Mouse (Mus musculus): Measurements from ENCODE around the gene Baiap2. TPM values are rescaled to one million over a fixed set of nuclear protein-coding genes. Genes with fewer than 3 reads are reported as not detected.

Gene Baiap2
- polyA plus RNA-seq, 1 experiment from 2014 or later: 36.5 TPM

DNA sequence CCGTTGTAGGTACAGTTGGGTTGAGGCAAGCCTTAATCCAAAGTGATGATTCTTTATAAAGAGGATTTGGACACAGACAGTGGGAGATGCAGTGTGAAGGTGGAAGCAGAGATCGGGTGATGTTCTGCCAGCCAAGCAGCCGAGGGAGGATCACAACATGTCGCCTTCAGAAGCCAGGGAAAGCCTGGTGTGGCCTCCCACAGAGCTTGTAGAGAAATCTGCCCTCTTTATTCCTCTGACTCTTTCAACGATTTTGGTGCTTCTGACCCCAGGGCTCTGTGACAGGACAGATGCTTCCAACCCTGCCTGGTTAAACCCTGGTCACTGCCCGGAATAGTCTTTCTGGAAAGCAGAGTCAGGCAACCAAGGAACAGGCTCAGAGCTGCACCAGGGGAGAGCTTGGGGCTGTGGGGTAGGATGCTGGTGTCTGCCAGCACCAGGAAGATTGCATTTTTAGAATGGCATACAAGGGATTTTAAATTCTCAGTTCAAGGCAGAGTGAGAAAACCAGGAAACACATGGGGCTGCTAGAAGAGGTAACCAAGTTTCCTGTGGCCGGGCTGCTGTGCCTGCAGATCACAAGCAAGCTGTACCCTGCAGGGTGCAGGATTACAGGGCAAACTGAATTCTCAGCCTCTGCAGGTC, 35.4 kb upstream of the Baiap2 start:
- Histone ChIP-seq H3K4me2 (ENCODE audit: low read length) (no peak overlapping the region), H3K4me3 (replicated peaks; ENCODE audit: low read length) (no peak overlapping the region), H3K4me1 (replicated peaks; ENCODE audit: control insufficient read depth, insufficient read depth, low read length) (peaks cover 6% of the 10 kb centered on the region; the same call in 1 of the 2 replicates), H3K27ac (ENCODE audit: low read length) (no peak overlapping the region), H3K9me3 (ENCODE audit: control insufficient read depth, low read length) (no peaks in the 10 kb centered on the region), H3K9ac (replicated peaks; ENCODE audit: low read depth, low read length) (no peak overlapping the region), H3K27me3 (replicated peaks; ENCODE audit: control insufficient read depth, insufficient read depth, low read length) (no peaks in the 10 kb centered on the region), H3K36me3 (ENCODE audit: control insufficient read depth, insufficient read depth) (no peaks in the 10 kb centered on the region)
- 28% methylated on average over 7 of the region's 7 CpGs for WGBS
- ATAC-seq: no peak

- Histone ChIP-seq H3K9me3 (ENCODE audit: control insufficient read depth, low read length) (no peaks in the 10 kb centered on the region), H3K9ac (replicated peaks; ENCODE audit: low read depth, low read length) (no peak overlapping the region), H3K27ac (ENCODE audit: low read length) (no peak overlapping the region), H3K4me3 (replicated peaks; ENCODE audit: low read length) (no peak overlapping the region), H3K4me2 (ENCODE audit: low read length) (no peak overlapping the region), H3K4me1 (replicated peaks; ENCODE audit: control insufficient read depth, insufficient read depth, low read length) (peaks cover 8% of the 10 kb centered on the region), H3K36me3 (ENCODE audit: control insufficient read depth, insufficient read depth) (no peaks in the 10 kb centered on the region), H3K27me3 (replicated peaks; ENCODE audit: control insufficient read depth, insufficient read depth, low read length) (no peaks in the 10 kb centered on the region)
- WGBS: 47% methylated on average over 7 of the region's 7 CpGs
- ATAC-seq: no peak
These were observed 34.9 kb upstream of the Baiap2 start for GRCm38 (mm10) chr11:119907711-119908110.

DNA sequence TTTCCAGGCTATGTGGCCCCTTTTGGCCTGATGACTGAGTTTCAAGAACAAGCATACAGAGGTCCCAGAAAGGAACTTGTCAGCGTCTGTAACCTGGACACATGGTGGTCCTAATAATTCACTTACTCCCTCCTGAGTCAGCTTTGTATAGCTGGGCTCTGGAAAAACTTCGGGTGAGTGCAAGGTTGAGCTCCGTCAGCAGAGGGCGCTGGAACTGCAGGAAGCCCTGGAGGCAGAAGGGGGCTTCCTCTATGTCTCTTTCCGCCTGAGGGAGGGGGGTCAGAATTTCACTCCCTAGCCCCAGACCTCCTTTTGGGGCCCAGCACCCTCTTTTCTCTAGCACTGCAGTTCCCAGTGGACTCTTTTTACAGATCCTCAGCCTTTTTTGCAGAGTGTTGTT, 33.1 kb upstream of the Baiap2 start:
- no peak for ATAC-seq
- Histone ChIP-seq H3K4me3 (replicated peaks; ENCODE audit: low read length) (no peak overlapping the region), H3K4me2 (ENCODE audit: low read length) (no peak overlapping the region), H3K27me3 (replicated peaks; ENCODE audit: control insufficient read depth, insufficient read depth, low read length) (no peaks in the 10 kb centered on the region), H3K9ac (replicated peaks; ENCODE audit: low read depth, low read length) (no peak overlapping the region), H3K9me3 (ENCODE audit: control insufficient read depth, low read length) (no peaks in the 10 kb centered on the region), H3K4me1 (replicated peaks; ENCODE audit: control insufficient read depth, insufficient read depth, low read length) (peaks cover 19% of the 10 kb centered on the region), H3K27ac (ENCODE audit: low read length) (no peak overlapping the region), H3K36me3 (ENCODE audit: control insufficient read depth, insufficient read depth) (no peaks in the 10 kb centered on the region)
- 0% methylated on average over 5 of the region's 5 CpGs for WGBS

DNA sequence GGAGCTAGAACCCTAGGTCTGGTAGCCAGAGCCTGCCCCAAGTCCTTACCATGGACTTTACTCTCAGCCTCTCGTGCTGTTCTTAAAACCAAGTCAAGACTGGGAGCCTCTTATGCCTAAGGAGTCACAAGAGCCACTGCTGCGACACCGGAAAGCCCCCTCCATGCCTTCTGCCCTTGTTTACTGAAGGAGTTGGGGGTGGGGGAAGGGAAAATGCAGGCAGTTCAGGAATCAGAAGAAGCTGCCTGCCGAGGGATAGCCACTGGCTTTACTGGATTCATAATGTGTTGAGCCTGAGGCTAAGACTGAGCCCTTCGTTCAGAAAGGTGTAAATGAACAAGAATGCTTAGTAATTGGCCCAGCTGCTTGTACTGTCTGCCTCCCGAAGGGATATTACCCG, 29.7 kb upstream of the Baiap2 start:
- no peak; the same call in 1 of the 2 replicates for ATAC-seq
- 5% methylated on average over 7 of the region's 7 CpGs for WGBS
- no peaks in the 10 kb centered on the region for H3K27me3 ChIP-seq (replicated peaks; ENCODE audit: control insufficient read depth, insufficient read depth, low read length)

GRCm38 (mm10) chr11:119913291-119913934, 29.1 kb upstream of the Baiap2 start, which contains the start of gene Chmp6:
Gene Chmp6, plus strand, starts transcription at chr11:119913441.
- Histone ChIP-seq H3K4me2 (ENCODE audit: low read length) (peak within 1 kb of the TSS; percentile 91), H3K36me3 (ENCODE audit: control insufficient read depth, insufficient read depth) (peaks cover 9% of the 10 kb centered on the region), H3K4me1 (replicated peaks; ENCODE audit: control insufficient read depth, insufficient read depth, low read length) (peaks cover 33% of the 10 kb centered on the region), H3K4me3 (replicated peaks; ENCODE audit: low read length) (peak within 1 kb of the TSS; percentile 95), H3K27me3 (replicated peaks; ENCODE audit: control insufficient read depth, insufficient read depth, low read length) (no peaks in the 10 kb centered on the region), H3K9me3 (ENCODE audit: control insufficient read depth, low read length) (no peaks in the 10 kb centered on the region), H3K9ac (replicated peaks; ENCODE audit: low read depth, low read length) (peak within 1 kb of the TSS; percentile 93), H3K27ac (ENCODE audit: low read length) (peak within 1 kb of the TSS; percentile 58)
- peak; percentile 74 for ATAC-seq
- under 1% methylated on average over 48 of the region's 48 CpGs for WGBS

More for the DNA sequence above, 29.7 kb upstream of the Baiap2 start:
- H3K4me3 ChIP-seq (replicated peaks; ENCODE audit: low read length): peak overlapping the region; percentile 95
- peak overlapping the region; percentile 50; the same call in 1 of the 2 replicates for H3K27ac ChIP-seq (ENCODE audit: low read length)
- H3K4me1 ChIP-seq (replicated peaks; ENCODE audit: control insufficient read depth, insufficient read depth, low read length): peaks cover 33% of the 10 kb centered on the region
- H3K4me2 ChIP-seq (ENCODE audit: low read length): peak overlapping the region; percentile 91
- H3K9ac ChIP-seq (replicated peaks; ENCODE audit: low read depth, low read length): peak overlapping the region; percentile 93
- no peaks in the 10 kb centered on the region for H3K9me3 ChIP-seq (ENCODE audit: control insufficient read depth, low read length)
- peaks cover 6% of the 10 kb centered on the region for H3K36me3 ChIP-seq (ENCODE audit: control insufficient read depth, insufficient read depth)

DNA sequence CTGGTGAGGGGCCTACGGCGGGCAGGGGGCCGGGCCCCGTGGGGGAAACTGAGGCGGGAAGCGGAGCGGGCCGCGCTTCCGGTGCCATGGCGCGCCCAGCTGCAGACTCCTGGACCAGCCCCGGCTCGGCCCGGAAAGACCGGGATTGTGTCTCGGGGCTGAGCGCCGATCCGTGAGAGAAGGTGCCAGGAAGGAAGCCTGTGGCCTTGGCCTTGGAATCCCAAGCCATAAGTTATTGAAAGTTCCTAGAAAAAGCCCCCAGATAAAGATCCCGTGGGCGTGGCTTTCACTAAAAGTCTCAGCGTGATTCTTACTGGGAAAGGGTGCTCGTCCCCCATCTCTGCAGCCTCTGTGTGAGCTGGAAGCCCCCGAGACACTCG, 28.6 kb upstream of the Baiap2 start:
- WGBS: under 1% methylated on average over 25 of the region's 26 CpGs
- Histone ChIP-seq H3K36me3 (ENCODE audit: control insufficient read depth, insufficient read depth) (peaks cover 9% of the 10 kb centered on the region), H3K9me3 (ENCODE audit: control insufficient read depth, low read length) (no peaks in the 10 kb centered on the region), H3K4me1 (replicated peaks; ENCODE audit: control insufficient read depth, insufficient read depth, low read length) (peaks cover 33% of the 10 kb centered on the region), H3K27ac (ENCODE audit: low read length) (peak overlapping the region; percentile 58), H3K27me3 (replicated peaks; ENCODE audit: control insufficient read depth, insufficient read depth, low read length) (no peaks in the 10 kb centered on the region), H3K4me2 (ENCODE audit: low read length) (peak overlapping the region; percentile 91), H3K9ac (replicated peaks; ENCODE audit: low read depth, low read length) (peak overlapping the region; percentile 93), H3K4me3 (replicated peaks; ENCODE audit: low read length) (peak overlapping the region; percentile 95)
- ATAC-seq: no peak; the same call in 1 of the 2 replicates

DNA sequence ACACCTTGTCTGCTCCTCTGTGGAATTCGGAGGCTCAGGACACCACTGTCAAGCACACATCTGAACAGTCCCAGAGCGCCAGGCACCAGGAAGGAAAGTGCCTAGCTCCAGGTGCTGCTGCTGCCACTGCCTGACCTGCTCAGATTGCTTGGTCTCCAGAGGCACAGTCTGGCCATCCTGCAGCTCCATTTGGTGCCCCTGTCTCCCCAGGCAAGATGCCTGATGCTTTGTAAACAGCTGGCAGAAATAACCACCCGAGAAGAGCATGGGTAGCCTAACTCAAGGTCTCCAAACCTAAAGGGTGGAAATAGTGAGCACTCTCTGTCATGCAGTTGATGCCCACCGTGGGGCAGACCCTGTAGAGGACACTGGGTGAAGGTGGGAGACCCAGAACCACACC, 28.2 kb upstream of the Baiap2 start:
- Histone ChIP-seq H3K9me3 (ENCODE audit: control insufficient read depth, low read length) (no peaks in the 10 kb centered on the region), H3K4me3 (replicated peaks; ENCODE audit: low read length) (peak overlapping the region; percentile 95), H3K4me2 (ENCODE audit: low read length) (peak overlapping the region; percentile 91), H3K36me3 (ENCODE audit: control insufficient read depth, insufficient read depth) (peaks cover 9% of the 10 kb centered on the region), H3K27ac (ENCODE audit: low read length) (no peak overlapping the region), H3K4me1 (replicated peaks; ENCODE audit: control insufficient read depth, insufficient read depth, low read length) (peaks cover 33% of the 10 kb centered on the region), H3K9ac (replicated peaks; ENCODE audit: low read depth, low read length) (peak overlapping the region; percentile 93), H3K27me3 (replicated peaks; ENCODE audit: control insufficient read depth, insufficient read depth, low read length) (no peaks in the 10 kb centered on the region)
- no peak for ATAC-seq
- WGBS: 25% methylated on average over 4 of the region's 4 CpGs

- WGBS: 89% methylated on average over 9 of the region's 9 CpGs
- Histone ChIP-seq H3K4me2 (ENCODE audit: low read length) (no peak overlapping the region), H3K27ac (ENCODE audit: low read length) (no peak overlapping the region), H3K9me3 (ENCODE audit: control insufficient read depth, low read length) (no peaks in the 10 kb centered on the region), H3K4me1 (replicated peaks; ENCODE audit: control insufficient read depth, insufficient read depth, low read length) (peaks cover 30% of the 10 kb centered on the region), H3K27me3 (replicated peaks; ENCODE audit: control insufficient read depth, insufficient read depth, low read length) (no peaks in the 10 kb centered on the region), H3K4me3 (replicated peaks; ENCODE audit: low read length) (no peak overlapping the region), H3K36me3 (ENCODE audit: control insufficient read depth, insufficient read depth) (peaks cover 9% of the 10 kb centered on the region), H3K9ac (replicated peaks; ENCODE audit: low read depth, low read length) (no peak overlapping the region)
- ATAC-seq: no peak
These were observed 26.9 kb upstream of the Baiap2 start for GRCm38 (mm10) chr11:119915666-119916065.

DNA sequence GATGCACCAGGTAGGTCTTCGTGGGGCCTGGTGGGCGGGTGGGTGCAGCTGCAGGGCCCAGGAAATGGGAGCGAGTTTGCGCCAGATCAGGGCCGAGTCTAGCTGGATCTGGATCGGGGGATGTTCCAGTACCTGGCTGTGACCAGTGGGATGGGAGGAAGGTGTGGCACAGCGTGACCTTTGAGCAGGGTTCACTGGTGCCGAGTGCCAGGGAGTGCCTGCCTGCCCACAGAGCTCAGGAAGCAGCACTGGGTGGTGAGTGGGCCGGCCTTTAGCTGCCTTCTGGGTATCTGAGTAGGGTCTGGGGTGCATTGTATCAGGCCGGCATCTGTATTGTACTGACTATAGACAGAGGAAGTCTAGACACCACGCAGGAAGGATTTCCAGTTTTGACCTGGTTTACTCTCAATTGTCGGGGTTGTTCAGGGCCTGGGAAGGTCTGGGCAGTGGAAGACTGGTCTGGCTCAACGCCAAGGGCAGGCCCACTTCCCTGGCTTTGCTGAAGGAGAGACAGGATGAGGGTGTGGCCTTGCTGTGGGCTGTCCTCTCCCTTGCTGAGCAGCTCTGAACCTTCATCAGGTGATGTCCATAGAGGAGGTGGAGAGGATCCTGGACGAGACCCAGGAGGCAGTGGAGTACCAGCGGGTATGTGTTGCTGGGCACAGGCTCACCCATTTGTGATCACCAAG, 26.3 kb upstream of the Baiap2 start:
- Histone ChIP-seq H3K4me1 (replicated peaks; ENCODE audit: control insufficient read depth, insufficient read depth, low read length) (peaks cover 30% of the 10 kb centered on the region), H3K27ac (ENCODE audit: low read length) (no peak overlapping the region; the same call in 1 of the 2 replicates), H3K4me2 (ENCODE audit: low read length) (no peak overlapping the region), H3K4me3 (replicated peaks; ENCODE audit: low read length) (no peak overlapping the region), H3K9ac (replicated peaks; ENCODE audit: low read depth, low read length) (no peak overlapping the region), H3K27me3 (replicated peaks; ENCODE audit: control insufficient read depth, insufficient read depth, low read length) (no peaks in the 10 kb centered on the region), H3K9me3 (ENCODE audit: control insufficient read depth, low read length) (no peaks in the 10 kb centered on the region), H3K36me3 (ENCODE audit: control insufficient read depth, insufficient read depth) (peaks cover 9% of the 10 kb centered on the region)
- no peak for ATAC-seq
- 89% methylated on average over 15 of the region's 15 CpGs for WGBS
